Mouse (Mus musculus) ovary, adult 18-20 months (tissue): ENCODE results near the gene Tacc3.

ENCODE experiments used
- DNase-seq: peaks from one replicate; pipeline ENCODE4 v3.0.0; 2022; ENCODE audit warnings: low spot score, mixed read lengths

Gene Tacc3

DNA sequence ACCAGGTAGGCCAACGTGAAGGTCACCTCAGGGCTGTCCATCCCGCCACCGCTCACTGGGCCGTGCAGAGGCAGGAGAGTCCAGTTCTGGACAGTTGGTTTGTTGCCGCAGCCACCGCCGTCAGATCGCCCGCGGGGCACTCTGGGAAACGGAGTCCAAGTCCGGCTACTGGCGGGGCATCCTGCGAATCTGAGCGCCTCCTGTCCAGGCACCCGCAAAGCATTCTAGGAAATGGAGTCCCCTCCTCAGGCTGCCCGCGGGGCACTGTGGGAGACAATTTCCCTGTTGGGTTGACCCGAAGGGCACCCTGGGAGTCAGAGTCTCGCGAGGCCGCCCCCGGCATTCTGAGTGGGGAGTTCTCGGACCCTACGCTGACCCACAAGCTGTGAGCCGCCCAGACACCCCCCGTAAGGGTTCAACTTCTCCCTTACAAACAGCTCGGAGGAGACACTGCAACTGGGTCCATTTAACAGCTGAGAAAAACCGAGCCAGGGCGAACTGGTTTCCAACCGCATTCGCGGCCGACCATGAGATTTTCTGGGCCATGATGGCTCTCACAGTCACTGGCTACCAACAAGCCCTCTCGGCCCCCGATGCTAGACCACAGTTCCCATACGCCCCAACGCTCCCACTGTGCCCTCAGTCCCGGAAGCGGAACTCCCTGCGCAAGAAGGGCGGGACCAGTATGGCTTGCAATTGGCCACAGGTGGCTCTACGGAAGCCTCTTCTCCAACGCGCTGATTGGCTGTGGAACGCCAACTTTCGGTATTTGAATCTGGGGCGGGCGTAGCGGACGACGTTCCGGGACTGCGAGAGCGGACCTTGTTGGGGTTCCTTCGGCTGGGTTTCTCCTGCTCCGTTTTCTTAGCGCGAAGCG, at the start of gene Tacc3, which contains the start of gene Tmem129:
Tacc3 (plus strand) TSS at position 342 of the 877 bp plus-strand sequence.
Tmem129 (minus strand) TSS at position 630 of the 877 bp plus-strand sequence.
- DNase-seq: peak; percentile 98

DNA sequence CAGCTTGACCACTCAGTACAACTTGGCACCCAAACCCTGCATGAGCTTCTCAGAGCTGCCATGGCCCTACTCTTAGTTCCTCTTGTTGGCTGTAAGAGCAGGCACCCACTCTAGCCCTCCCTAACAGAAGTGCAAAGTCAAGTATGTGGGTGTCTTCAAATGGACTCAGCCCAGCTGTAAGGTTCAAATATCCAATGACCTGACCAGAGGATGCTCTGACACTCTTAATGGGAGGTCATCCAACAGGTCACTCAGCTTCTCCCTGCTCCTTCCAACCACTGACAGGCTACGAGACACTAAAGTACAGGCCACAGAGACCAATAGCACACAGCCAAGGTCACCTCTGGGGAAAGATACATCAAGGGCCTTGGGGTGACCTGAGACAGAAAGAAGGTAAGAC, 48.7 kb upstream of the Tacc3 start:
- no peak for DNase-seq

DNA sequence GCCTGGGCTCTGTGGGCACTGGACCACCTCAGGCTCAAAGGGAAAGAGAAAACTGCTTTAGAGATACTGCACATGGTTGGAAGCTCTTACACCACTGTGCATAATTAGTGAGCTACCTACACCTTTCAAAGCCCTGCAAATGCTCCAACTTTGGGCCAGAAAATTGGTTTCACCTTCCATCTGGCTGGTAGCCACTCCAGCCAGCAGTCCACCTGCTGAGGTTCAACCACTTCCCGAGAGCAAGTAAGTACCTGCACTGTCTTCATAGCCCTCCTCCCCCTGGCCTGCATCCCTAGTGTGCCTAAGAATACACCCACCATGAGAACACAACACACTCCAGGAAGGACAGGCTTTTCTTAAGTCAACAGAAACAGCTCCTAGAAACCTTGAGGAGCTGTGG, 46.1 kb upstream of the Tacc3 start:
- DNase-seq: no peak

DNA sequence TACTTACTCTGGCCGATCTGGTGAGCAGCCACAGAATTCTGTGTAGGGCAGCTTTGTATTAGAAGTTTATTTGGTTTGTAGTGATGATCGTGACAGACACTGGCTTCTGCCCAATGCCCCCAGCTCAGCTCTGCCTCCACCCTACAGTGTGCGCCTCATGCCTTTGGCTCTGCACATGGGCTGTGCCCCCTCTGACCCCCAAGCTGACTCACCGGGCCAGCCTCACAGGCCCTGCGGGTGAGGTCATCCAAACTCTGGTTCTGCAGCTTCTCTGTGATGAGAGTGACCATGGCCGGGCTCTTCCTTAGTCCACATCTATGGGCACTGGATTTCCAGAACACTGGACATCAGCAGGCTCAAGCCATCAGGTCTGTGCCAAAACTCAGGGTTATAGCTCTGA, 43.5 kb upstream of the Tacc3 start:
- DNase-seq: peak; percentile 23

DNA sequence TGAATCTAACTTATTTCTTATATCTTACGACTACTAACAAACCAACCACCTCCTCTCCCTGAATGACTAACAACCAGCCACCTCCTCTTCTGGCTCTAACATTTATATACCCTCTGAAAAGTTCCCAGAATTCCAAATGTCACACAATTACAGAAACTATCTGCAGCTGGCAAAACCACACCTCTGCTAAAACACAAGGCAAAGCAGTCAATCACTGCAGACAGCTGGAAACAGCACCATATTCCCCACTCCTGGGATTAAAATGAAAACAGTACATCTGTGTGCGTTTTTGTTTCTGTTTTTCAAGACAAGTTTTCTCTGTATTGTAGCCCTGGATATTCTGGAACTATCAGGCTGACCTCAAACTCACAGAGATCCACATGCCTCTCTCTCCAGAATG, 35.3 kb upstream of the Tacc3 start:
- no peak for DNase-seq

DNA sequence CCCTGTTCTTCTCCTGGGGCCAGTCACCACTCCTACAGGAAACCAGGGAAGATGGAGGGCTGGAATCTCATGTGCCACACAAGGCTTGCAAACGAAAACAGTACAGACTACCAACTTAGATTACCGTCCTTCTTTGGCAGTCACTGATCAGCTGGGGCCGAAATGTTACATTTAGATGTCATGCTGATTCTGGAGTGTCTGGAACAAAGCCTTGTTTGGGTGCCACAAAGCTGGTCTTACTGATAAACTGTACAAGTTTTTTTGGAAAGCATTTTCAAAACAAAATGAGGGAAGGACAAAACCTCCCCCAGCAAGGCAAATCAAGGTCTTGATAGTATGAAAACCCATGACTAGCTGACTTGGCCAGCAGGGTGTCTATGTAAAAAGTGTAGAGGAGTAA, 34.2 kb upstream of the Tacc3 start:
- DNase-seq: peak; percentile 71

DNA sequence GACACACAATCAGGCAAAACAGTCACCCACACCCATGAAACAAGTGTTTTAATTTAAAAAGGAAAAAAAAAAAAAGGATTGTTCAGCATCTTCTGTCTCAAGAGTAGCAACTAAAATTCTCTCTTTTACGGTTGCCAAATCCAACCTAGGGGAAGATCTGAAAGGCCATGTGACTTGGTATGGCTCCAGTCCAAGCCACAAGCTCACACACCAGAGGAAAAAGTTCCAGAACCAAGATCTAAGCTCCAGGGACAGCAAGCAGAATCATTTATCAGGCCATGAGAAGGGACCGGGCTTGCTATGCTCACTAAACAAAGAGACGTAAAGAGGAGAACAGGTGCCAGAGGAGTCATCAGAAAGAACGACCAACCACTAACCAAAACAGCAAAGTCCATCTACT, 30.0 kb upstream of the Tacc3 start:
- peak; percentile 40 for DNase-seq

DNA sequence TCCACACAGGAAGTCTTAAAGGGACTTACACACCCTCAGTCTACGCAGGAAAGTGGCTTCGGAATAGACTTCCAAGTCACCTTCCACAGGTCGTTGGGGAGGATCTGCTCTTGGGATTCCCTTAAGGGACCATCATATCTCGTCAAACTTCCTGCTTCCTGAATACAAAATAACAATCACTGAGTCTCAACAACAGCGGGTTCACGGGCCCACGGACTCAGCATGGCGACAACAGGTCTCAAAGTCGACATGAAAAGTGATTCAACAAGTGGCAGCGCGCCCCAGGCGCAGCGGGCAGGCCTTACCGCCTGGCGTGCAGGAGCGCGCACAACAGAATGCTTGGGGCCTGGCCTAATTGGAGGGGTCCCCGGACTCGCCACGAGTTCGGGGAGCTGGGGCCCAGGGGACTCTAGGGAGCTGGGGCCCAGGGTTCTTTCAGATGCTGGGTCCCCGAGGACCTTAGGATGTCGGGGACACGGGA, 29.1 kb upstream of the Tacc3 start:
- DNase-seq: peak; percentile 31

DNA sequence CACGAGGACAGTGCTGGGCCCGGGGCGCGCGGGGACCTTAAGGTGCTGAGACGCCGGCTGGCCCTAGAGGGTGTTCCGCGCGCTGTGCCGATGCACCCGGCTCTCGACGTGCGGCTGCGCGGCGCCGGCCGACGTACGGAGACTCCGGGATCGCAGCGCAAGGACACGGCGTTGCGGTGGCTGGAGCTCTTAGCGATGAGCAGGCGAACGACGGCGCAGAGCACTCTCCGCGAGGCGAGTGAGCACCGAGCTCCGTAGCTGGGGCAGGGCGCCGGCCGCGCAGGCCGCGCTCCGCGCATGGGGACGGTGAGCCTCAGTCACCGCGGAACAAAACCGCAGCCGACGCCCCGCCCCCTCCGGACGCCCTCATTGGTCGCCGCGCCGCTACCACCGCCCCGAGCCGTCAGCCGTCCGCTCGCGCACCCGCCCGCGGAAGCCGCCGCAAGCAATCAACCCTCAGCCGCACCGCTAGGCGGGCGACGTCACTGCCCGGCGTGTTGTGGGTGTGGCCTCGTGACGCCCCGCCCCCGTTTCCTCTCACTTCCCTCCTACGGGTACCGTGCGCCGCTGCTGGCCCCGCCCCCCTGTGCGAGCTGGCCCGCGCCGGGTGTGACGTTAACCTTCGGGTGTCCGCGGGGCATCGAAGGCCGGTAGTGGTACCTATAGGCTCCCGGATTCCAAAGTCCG, 28.5 kb upstream of the Tacc3 start, which contains the start of the genes Fam53a and Gm9903:
Fam53a (minus strand) TSS at position 335 of the 687 bp plus-strand sequence.
Gm9903 (plus strand) TSS at position 625 of the 687 bp plus-strand sequence.
- peak; percentile 99 for DNase-seq

DNA sequence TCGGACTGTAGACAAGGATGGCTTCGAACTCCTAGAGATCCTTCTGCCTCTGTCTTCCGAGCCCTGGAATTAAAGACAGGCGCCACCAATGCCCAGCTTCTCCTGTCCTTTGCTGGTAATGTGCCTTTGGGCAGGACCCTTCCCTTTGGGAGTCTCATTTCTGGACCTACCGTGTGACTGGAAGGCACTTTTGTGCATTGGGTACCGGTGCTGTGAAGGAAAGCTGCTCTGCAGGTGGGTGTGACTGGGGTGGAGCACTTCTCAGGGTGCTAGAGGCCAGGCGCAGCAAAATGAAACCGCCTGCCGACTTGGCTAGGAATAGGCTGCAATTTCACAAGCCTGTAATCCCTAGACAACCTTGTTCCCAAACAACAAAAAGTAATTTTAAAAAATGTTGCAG, 27.9 kb upstream of the Tacc3 start:
- no peak for DNase-seq

DNA sequence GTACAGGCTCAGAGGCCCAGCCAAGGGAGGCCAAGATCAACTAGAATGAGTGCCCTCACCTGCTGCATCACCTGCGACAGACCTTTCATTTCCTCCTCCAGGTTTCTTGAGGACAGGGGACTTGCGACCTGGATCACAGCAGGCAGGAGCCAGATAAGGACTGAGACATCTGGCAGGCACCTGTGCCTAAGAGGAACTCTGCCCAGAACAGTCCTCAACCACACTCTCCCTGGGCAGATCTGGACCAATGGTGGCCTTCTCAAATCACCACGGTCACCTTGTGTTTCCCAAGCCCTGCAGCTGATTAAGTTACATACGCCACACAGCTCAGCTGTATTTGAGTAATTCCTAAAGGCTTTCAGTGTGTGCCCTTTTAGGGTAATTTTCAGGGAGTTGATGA, 27.3 kb upstream of the Tacc3 start:
- no peak for DNase-seq

DNA sequence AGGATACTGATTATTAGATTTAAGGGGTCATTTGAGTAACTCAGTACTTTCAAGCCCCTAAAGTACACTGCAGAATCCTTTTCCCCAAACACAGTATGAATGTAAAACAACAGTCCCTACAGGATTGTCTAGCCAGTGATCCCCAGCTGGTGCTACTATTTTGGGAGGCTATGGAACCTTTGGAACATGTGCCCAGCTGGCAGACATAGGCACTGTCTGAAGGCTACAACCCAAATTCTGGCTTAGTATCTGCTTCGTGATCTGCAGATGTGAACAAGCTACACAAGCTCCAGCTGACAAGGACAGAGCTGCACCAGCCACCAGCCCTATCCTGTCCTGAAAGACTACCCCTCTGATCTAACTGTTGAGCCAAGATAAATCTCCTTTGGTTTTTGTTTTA, 25.4 kb upstream of the Tacc3 start:
- no peak for DNase-seq

DNA sequence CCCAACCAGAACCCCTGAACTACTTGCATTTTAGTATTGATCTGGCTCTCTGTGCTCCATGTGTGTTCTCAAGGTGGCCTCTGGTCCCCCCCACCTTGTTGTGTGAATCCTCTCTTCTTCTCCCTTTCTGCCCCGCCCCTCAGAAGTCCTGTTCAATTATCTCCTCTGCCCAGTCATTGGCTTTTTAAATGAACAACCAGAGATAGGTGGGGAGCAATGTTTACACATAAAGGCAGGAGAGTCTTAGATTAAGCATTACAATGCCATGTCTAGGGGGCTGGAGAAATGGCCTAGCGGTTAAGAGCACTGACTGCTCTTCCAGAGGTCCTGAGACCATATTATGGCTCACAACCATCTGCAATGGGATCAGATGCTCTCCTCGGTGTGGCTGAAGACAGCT, 22.6 kb upstream of the Tacc3 start:
- no peak for DNase-seq

DNA sequence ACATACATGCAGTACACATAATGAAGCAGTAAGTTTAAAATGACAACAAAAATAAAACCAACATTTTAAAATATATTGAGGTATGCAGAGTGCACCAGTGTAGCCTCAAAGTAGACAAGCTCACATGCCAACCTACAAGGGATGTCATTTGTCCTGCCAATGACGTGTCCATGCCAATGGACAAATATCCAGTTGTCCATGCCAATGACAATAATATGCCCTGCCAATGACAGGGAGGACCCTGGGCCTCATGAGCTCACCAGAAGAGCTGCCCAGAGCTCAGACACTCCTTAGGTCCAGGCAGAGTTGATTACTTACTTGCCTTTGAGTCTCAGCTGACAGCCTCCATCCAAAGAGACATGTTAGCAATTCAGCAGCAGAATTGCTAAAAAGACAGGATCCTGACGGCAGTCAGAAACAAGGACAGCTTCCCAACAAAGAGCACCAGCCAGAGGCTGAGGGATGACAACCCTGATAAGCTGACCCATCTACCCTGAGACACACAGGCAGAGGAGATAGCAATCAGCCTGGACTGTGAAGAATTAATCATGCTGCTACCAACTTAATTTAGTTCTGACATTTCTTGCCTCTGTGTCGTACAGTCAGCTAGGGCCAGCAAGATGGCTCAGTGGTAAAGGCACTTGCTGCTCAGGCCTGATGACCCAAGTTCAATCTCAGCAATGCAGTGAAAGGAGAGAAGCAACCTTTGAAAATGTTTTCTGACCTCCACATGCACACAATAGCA, 20.1 kb upstream of the Tacc3 start:
- DNase-seq: no peak

DNA sequence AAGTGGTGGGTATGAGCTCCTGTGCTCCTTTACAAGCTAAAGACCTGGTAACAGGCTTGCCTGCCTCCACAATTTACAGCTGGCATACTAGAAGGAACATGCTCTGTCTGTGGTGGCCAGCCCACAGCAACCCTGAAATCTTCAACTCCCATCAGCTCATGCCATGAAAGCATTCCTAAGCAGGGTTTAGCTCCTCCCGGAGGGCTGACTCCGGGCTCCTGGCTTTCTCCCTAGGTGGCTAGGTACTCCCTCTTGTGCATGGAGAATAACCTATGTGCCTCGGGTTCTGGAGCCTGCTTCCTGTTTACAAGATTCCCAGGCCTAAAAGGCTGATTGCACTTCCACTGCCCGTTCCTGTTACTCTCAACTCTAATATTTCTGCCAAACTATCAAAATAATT, 19.1 kb upstream of the Tacc3 start:
- DNase-seq: no peak

DNA sequence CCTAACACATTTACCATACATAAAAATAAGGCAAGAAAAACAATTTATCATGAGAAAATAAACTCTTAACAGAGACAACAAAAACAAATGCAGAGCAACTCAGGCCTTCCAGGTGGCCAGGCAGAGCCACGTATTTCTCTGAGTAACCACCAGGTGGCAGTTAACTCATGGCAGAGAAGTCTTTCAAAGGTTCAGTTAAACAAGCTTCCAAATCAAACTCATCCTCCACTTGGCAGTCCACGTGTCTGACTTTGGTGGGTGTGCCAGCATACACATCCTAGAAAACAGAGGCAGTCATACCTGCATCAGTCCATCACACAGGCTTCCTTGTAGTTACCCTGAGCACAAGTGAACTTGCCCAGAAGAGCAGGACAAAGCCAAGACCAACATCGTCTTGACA, 17.3 kb upstream of the Tacc3 start:
- DNase-seq: no peak

DNA sequence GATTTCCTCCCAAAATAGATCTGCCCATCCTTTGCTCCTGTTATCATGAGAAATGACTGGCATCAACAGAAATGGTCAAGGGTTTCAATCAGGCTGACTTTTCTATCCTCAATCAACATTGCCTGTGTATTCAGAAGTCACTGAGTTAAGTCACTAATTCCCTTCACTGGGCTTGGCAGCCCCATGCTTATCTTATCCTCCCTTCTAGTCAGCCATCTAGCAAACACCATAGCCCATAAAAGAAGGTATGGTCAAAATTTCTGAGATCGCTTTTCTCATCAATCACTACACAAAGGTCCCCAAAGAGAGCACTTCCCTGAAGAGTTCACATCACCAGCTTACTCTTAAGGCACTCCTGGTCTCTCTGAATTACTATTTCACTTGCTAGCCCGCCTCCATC, 6.9 kb upstream of the Tacc3 start:
- DNase-seq: no peak

DNA sequence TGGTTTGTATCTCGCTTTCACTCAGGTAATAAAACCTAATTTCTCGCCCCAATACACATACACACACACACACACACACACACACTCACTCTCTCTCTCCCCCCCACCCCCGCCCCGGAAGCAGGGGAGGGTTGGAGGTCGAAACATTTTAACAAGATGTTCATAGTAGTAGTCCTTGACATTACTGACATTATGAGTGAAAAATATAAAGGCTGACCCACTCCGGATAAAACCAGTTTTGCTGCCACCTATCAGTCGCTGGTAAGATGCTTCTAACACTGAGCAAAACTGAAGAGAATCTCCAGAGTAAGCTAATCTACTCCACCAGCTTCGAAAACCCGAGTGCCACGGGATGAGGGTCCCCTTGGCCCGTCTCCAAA, 6.4 kb upstream of the Tacc3 start:
- no peak for DNase-seq

DNA sequence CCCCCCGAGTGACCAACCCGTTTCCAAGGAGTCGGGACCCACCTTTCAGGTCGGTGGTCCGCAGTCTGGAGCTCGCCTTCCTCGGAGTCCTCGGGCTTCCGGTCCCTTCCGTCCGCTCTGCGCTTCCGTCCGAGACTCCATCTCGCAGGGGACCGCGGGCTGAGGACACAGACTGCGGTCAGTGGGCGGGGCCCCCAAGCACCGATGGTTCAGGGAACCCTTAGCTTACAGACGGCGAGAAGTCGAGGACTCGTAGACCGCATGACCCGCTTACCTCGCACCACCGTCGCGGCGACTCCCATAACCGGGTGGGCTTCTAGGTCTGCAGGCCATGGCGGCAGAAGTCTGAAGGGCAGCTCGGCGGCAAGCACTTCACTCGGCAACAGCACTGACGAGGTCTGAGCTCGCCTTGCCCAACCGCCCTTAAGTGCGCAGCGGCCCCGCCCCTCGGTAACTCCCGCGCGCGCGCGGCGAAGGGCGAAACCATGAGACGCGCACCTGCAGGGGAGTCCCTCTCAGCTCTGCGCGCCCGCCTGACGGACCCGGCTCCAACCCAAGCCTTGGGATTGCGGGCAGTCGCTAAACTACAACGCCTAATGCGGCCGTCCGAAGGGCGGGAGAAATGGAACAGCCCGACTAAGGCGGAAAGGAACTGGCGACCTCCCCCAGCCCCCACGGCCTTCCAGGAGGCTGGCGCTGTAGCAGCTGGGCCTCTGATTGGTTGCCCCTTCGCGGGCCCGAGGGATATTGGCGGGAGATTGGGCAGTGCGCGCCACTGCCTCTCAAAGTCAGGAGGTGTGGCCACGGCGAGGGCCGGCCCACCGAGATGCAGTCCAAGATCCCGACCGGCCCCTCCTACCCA, 5.8 kb upstream of the Tacc3 start, which contains the start of gene Slbp:
Slbp (minus strand) TSS at position 654 of the 862 bp plus-strand sequence.
- peak; percentile 96 for DNase-seq

DNA sequence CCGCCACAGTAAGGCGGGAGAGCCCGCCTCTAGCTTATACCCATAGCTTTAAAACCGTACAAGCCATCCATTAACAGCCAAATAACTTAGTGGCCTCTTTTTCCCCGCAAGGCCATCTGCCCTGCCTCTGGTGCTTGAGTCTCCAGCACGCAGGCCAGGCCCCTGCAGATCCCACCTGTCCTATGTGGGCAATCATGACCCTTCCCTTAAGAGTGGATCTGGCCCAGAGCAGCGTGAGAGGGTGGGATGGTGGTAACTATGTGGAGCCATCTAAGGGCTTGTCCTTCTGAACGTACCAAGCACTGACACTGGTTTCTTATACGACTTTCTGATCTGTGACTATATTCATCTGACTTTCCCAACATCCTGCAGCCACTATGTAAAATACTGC, 5.2 kb upstream of the Tacc3 start:
- DNase-seq: no peak

DNA sequence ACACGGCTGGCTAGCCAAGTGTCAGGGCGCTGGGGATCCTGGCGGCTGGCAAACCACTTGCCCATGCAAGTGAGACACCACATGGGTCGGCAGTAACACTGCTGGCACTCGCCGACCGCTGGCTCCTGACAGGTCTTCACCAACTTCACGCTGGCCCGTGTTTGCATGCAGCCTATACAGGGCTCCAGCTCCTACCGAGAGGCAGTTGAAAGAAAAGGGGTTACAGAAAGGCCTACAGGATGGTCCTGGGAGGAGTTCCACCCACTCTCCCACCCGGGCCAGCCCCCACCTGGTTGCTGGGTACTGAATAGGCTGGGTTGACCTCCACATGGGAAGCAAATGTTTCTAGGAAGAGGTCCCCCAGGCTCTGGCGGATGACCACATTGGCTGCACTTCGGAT, 3.5 kb upstream of the Tacc3 start:
- DNase-seq: no peak
